Mouse (Mus musculus) small intestine, adult 2 months (tissue): Measurements from ENCODE around the gene Cdh23. TPM values are rescaled to one million over a fixed set of nuclear protein-coding genes. Genes with fewer than 3 reads are reported as not detected.

ENCODE experiments used
- H3K27ac ChIP-seq: fragments of 200-500 bp; 2 replicates; pipeline ENCODE4 v1.5.1; 2012; ENCODE audit warnings: low read depth, low read length, control low read depth, inconsistent platforms; ENCODE audit not compliant: insufficient read depth
- H3K27me3 ChIP-seq: fragments of 200-500 bp; 2 replicates; pipeline ENCODE4 v1.6.1; 2012; ENCODE audit warnings: mild to moderate bottlenecking, moderate library complexity, low read length, inconsistent platforms; ENCODE audit not compliant: control insufficient read depth, insufficient read depth
- H3K36me3 ChIP-seq: fragments of 200-500 bp; 2 replicates; pipeline ENCODE4 v1.6.1; 2012; ENCODE audit warnings: mild to moderate bottlenecking, low read length, control low read depth, inconsistent platforms; ENCODE audit not compliant: control insufficient read depth, insufficient read depth
- H3K4me1 ChIP-seq: fragments of 200-500 bp; 2 replicates; pipeline ENCODE4 v1.6.1; 2012; ENCODE audit warnings: low read length, inconsistent platforms, mixed read lengths; ENCODE audit not compliant: control insufficient read depth, insufficient read depth, insufficient read length
- H3K4me3 ChIP-seq: fragments of 200-500 bp; 2 replicates; pipeline ENCODE4 v1.5.1; 2012; ENCODE audit warnings: low read depth, mild to moderate bottlenecking, control low read depth, inconsistent platforms, low read length, moderate library complexity
- CTCF ChIP-seq: fragments of 200-500 bp; IDR thresholded peaks from 2 replicates; pipeline ENCODE4 v1.5.1; 2012; ENCODE audit warnings: low read depth, mild to moderate bottlenecking, control low read depth, inconsistent platforms, low read length, moderate library complexity, mixed read lengths; ENCODE audit not compliant: insufficient replicate concordance, insufficient read length; ENCODE audit errors: extremely low read depth
- POLR2A ChIP-seq: fragments of 200-500 bp; IDR thresholded peaks from 2 replicates; pipeline ENCODE4 v1.6.1; 2012; ENCODE audit warnings: low read depth, mild to moderate bottlenecking, control low read depth, inconsistent platforms, low read length, moderate library complexity
- WGBS: fragments of 180-500 bp; shearing (Covaris S2); methylation state at CpG from one replicate; pipeline ENCODE4 v1.1.7; 2018; 5-methylcytosine and 5-hydroxymethylcytosine counted together
- polyA plus RNA-seq: library from polyadenylated mRNA; depleted of rRNA; stranded (reverse); fragments of >200 nt; gene quantifications from 2 replicates; pipeline ENCODE4 v1.2.3, GENCODE M21; 2012

Gene Cdh23
- polyA plus RNA-seq, 1 experiment: 0.35 TPM

DNA sequence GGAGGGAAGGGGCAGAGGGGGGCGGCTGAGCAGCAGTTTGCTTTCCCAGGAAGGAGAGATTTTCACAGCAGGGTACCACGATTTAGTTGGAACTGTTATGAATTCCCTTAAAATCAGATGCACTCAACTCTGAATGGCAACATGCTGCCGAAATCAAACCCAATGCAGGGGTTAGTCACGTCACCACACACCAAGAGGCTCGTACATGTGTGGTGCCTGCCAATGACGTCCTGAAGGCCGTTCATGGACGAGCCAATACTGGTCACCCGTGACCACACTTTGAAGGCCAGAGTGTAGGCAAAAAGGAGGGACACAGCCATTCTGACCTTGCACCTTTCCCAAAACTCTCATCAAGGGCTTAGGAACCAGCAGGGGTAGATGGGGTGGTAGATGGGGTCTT is 35.3 kb downstream of the Cdh23 start:
- H3K4me3 ChIP-seq: no peak overlapping the region
- TF ChIP-seq POLR2A: no peak
- no peak for TF ChIP-seq CTCF
- 74% methylated on average over 9 of the region's 9 CpGs for WGBS
- H3K4me1 ChIP-seq: no peaks in the 10 kb centered on the region
- no peak overlapping the region for H3K27ac ChIP-seq
- no peaks in the 10 kb centered on the region for H3K36me3 ChIP-seq
- H3K27me3 ChIP-seq: no peaks in the 10 kb centered on the region

DNA sequence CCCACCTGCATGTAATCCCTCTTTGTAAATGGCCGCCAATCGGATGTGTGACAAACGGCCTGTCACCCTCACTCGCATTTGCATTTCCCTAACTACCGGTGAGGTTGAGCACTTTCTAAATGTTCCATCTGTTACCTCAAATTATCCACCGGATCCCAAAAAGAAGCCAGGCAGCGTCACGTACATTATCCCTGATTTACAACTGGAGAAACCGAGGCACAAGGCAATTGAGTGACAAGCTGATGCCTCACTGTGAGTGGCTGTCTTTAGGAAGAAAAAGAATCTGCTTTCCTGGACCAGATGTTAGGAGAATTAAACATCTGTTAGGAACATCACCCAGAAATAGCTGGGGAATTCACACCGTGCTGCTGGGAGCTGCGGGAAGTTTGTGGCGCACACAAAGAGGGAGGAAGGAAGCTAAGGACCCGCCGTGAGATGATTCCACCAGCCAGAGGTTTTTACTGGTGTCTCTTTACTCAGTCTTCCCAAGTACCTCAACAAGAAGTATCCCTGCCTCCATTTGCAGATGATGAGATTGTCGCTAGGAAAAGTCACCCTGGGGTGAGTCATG is 36.8 kb downstream of the Cdh23 start:
- no peak for TF ChIP-seq POLR2A
- no peak for TF ChIP-seq CTCF
- no peaks in the 10 kb centered on the region for H3K36me3 ChIP-seq
- H3K4me3 ChIP-seq: no peak overlapping the region
- H3K27ac ChIP-seq: no peak overlapping the region
- H3K27me3 ChIP-seq: no peaks in the 10 kb centered on the region
- H3K4me1 ChIP-seq: no peaks in the 10 kb centered on the region
- WGBS: 61% methylated on average over 15 of the region's 15 CpGs

DNA sequence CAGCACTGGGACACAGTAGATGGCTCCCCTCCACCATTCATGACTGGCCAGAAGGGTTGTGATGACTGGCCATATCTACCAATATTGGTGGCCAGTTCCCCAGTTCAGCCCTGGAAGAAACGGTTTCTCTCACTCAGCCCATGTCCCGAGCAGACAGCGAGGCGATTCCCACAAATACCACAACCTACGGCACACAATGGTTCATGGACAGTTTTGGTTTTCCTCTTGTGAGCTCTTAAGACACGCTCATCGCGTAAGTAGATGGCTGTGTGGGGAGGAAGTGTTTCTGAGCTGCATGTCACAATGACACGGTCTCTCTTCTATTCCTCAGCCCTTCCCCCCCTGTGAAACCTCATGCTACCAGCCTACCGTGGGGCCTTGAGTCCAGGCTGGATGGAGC is 38.1 kb downstream of the Cdh23 start:
- WGBS: 78% methylated on average over 10 of the region's 10 CpGs
- no peaks in the 10 kb centered on the region for H3K36me3 ChIP-seq

DNA sequence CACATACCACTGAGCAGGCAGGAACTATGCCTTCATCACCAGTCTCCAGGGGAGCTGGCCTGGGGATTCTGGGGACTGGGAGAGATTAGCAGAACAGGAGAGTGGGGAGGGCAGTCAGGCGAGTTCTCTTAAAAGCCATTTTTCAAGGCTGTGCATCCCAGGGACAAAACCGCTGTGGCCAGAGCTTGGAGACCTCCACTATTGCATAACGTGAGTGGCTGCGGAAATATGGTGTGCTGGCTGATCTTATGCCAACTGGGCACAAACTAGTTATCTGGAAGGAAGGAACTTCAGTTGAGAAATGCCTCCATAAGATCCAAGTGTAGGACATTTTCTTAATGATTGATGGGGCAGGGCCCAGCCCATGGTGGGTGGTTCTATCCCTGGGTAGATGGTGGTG is 42.6 kb downstream of the Cdh23 start:
- 76% methylated on average over 4 of the region's 4 CpGs for WGBS
- Histone ChIP-seq H3K4me3 (no peak overlapping the region), H3K27me3 (no peaks in the 10 kb centered on the region), H3K36me3 (no peaks in the 10 kb centered on the region), H3K4me1 (no peaks in the 10 kb centered on the region), H3K27ac (no peak overlapping the region)
- TF ChIP-seq CTCF (no peak), POLR2A (no peak)

More for the DNA sequence above, 38.1 kb downstream of the Cdh23 start:
- H3K4me1 ChIP-seq: no peaks in the 10 kb centered on the region
- TF ChIP-seq POLR2A (no peak), CTCF (no peak)
- no peaks in the 10 kb centered on the region for H3K27me3 ChIP-seq
- no peak overlapping the region for H3K4me3 ChIP-seq
- no peak overlapping the region for H3K27ac ChIP-seq

DNA sequence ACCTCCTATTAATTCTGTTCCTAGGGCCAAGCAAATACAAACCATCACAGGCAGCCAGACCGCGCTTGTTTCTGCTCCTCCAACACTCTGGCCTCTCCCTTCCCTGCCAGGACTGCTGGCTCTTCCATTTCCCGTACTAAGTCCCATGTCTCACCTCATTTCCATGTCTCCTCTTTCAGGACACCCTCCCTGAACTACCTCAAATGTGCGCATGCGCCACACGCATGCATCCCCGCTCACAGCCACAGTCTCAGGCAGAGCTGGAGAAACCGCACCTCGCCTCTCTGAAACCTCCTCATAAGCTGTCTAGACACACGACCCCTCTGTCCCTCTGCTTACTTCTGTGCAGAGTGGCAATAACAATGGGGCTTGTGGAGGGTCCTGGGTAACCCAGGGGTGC is 43.2 kb downstream of the Cdh23 start:
- no peak overlapping the region for H3K27ac ChIP-seq
- no peaks in the 10 kb centered on the region for H3K27me3 ChIP-seq
- no peaks in the 10 kb centered on the region for H3K4me1 ChIP-seq
- no peaks in the 10 kb centered on the region for H3K36me3 ChIP-seq
- TF ChIP-seq POLR2A (no peak), CTCF (no peak)
- no peak overlapping the region for H3K4me3 ChIP-seq
- WGBS: 86% methylated on average over 10 of the region's 10 CpGs

DNA sequence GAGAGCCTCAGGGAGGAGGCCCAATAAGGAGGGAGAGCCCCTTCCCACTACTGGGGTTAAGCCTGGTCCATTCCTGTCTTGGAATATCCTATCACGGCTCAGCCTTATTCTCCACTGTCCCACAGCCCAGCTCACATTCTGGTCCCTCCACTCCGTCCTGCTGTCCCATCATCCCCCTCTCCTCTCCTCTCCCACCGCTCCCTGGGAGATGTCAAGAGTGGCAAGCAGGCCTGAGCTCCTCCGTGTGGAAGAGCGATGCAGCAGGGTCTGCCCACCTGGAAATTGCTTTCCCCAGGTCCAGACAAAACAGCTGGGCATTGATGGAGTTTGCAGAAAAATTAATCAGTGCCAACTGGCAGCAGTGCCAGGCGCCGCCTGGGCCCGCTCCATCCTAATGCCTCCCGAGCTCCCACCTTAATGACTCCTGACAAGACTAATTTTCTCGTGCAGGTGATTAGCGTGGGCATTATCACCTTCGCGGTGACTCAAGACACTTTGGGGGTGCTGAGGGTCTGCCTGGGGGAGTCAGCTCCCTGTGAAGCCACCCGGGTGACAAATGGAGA is 52.1 kb downstream of the Cdh23 start:
- Histone ChIP-seq H3K4me3 (no peak overlapping the region), H3K36me3 (no peaks in the 10 kb centered on the region), H3K27ac (no peak overlapping the region), H3K4me1 (no peaks in the 10 kb centered on the region), H3K27me3 (no peaks in the 10 kb centered on the region)
- 80% methylated on average over 14 of the region's 14 CpGs for WGBS
- TF ChIP-seq POLR2A (no peak), CTCF (no peak)

DNA sequence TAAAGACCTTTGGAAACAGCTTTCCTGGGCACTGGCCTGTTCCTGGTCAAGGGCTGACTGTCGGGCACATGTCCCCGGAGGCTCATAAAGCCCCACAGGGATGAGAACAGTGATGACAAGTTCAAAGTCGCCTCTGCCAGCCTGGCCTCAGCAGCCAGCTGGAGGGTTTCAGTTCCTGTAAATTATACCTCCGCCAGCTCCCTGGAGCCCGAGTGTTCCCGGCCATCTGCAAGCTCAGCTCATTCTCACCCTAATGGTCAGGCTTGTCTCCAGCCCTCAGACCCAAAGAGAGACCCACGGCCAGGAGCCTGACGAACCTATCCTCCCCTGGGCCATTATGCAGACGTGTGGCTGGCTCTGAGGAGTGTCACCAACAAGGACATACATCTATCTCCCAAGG is 57.0 kb downstream of the Cdh23 start:
- TF ChIP-seq CTCF (no peak), POLR2A (no peak)
- Histone ChIP-seq H3K4me3 (no peak overlapping the region), H3K36me3 (no peaks in the 10 kb centered on the region), H3K27me3 (no peaks in the 10 kb centered on the region), H3K27ac (no peak overlapping the region), H3K4me1 (no peaks in the 10 kb centered on the region)
- 61% methylated on average over 9 of the region's 9 CpGs for WGBS
